Comparison of ENCODE assay signal across 8 mouse cellular contexts in genomic region chr5:151232576-151233299, GRCm38 (mm10). TPM values are rescaled to one million over a fixed set of nuclear protein-coding genes. Genes with fewer than 3 reads are reported as not detected.
DNase-seq lines count a peak whose midpoint lies in the region; ATAC-seq and TF ChIP-seq lines count a peak whose summit lies in the region.

No protein-coding gene starts in this region.

- H3K27ac ChIP-seq in layer of hippocampus, adult 2 months = peak overlapping the region; percentile 83; the same call in 1 of the 2 replicates
- no peak overlapping the region for H3K27ac ChIP-seq in embryonic fibroblast, embryonic 13.5 days (ENCODE audit: insufficient read depth, low read length)
- no peak overlapping the region for H3K27ac ChIP-seq in limb, embryonic 11.5 days (replicated peaks; ENCODE audit: low read depth, low read length)
- H3K27ac ChIP-seq in neural tube, embryonic 15.5 days (replicated peaks) = no peak overlapping the region

- WGBS in limb, embryonic 11.5 days = 22% methylated on average over 12 of the region's 13 CpGs
- WGBS in neural tube, embryonic 15.5 days = 21% methylated on average over 11 of the region's 13 CpGs

- H3K27me3 ChIP-seq in limb, embryonic 11.5 days (ENCODE audit: control insufficient read depth, insufficient read depth, low read length) = peaks cover 2% of the 10 kb centered on the region; the same call in 1 of the 2 replicates
- H3K27me3 ChIP-seq in neural tube, embryonic 15.5 days (replicated peaks) = peaks cover 4% of the 10 kb centered on the region; the same call in 1 of the 2 replicates

- no peak for ATAC-seq in limb, embryonic 11.5 days (ENCODE audit: insufficient number of reproducible peaks, low FRiP score, low TSS enrichment, low read depth)
- ATAC-seq in neural tube, embryonic 15.5 days (ENCODE audit: low FRiP score) = no peak
- ATAC-seq in monocyte, adult 5-6 weeks (replicated peaks; ENCODE audit: insufficient number of reproducible peaks, low FRiP score, low TSS enrichment, poor library complexity, severe bottlenecking) = no peak

- H3K4me3 ChIP-seq in layer of hippocampus, adult 2 months = peak overlapping the region; percentile 79
- peak overlapping the region; percentile 55 for H3K4me3 ChIP-seq in embryonic fibroblast, embryonic 13.5 days (ENCODE audit: insufficient read depth, low read length)
- H3K4me3 ChIP-seq in limb, embryonic 11.5 days (ENCODE audit: low read depth, low read length) = peak overlapping the region; percentile 44; the same call in 1 of the 2 replicates
- H3K4me3 ChIP-seq in neural tube, embryonic 15.5 days (replicated peaks) = peak overlapping the region; percentile 58

- H3K9ac ChIP-seq in limb, embryonic 11.5 days (ENCODE audit: low read length) = no peak overlapping the region
- H3K9ac ChIP-seq in neural tube, embryonic 15.5 days (replicated peaks) = no peak overlapping the region; the same call in 1 of the 2 replicates

- H3K9me3 ChIP-seq in limb, embryonic 11.5 days (ENCODE audit: control insufficient read depth, low read length) = no peaks in the 10 kb centered on the region
- H3K9me3 ChIP-seq in neural tube, embryonic 15.5 days (replicated peaks) = no peaks in the 10 kb centered on the region

- TF ChIP-seq POLR2A in embryonic fibroblast, embryonic 13.5 days (IDR thresholded peaks at IDR 0.05; ENCODE audit: low read depth, low read length) = no peak

- no peak for DNase-seq in layer of hippocampus, adult 2 months (ENCODE audit: low spot score in 2 of 2)
- no peak for DNase-seq in layer of hippocampus, postnatal 14 days (ENCODE audit: low spot score in 2 of 2)
- no peak for DNase-seq in limb, embryonic 11.5 days (ENCODE audit: low spot score)
- DNase-seq in frontal cortex, adult 2 months (ENCODE audit: extremely low spot score in 1 of 2, low spot score in 1 of 2) = no peak
- no peak for DNase-seq in spleen, adult 18-20 months

- no peak for TF ChIP-seq CTCF in layer of hippocampus, adult 2 months (conservative IDR thresholded peaks at IDR 0.05)
- no peak for TF ChIP-seq CTCF in embryonic fibroblast, embryonic 13.5 days (IDR thresholded peaks at IDR 0.05; ENCODE audit: borderline replicate concordance, insufficient read depth, low read length)

- H3K4me1 ChIP-seq in embryonic fibroblast, embryonic 13.5 days (ENCODE audit: control insufficient read depth, insufficient read depth, low read length) = no peaks in the 10 kb centered on the region; the same call in none of the 2 replicates
- no peaks in the 10 kb centered on the region for H3K4me1 ChIP-seq in limb, embryonic 11.5 days (ENCODE audit: control insufficient read depth, insufficient read depth, low read length)
- peaks cover 14% of the 10 kb centered on the region for H3K4me1 ChIP-seq in neural tube, embryonic 15.5 days

- peak overlapping the region; percentile 86 for H3K4me2 ChIP-seq in limb, embryonic 11.5 days (ENCODE audit: low read depth, severe bottlenecking)
- H3K4me2 ChIP-seq in neural tube, embryonic 15.5 days = peak overlapping the region; percentile 99

- no peaks in the 10 kb centered on the region for H3K36me3 ChIP-seq in limb, embryonic 11.5 days (ENCODE audit: control insufficient read depth, insufficient read depth, low read length)
- no peaks in the 10 kb centered on the region for H3K36me3 ChIP-seq in neural tube, embryonic 15.5 days

RNA-seq across cellular contexts. Expression of gene Stard13, which starts 0.9 kb away (rescaled TPM):
- 10 to 100 TPM; 18.1 to 24.8 TPM for total RNA-seq in layer of hippocampus, adult 2 months (2021)
- 10 to 100 TPM; 13.8 to 17.1 TPM for total RNA-seq in layer of hippocampus, postnatal 14 days (2021)
- polyA plus RNA-seq in embryonic fibroblast, embryonic 13.5 days (2011; ENCODE audit: insufficient read length, low read depth, missing spikeins) = 19.1 and 26.6 TPM in 2 replicates
- 3.7 and 4.0 TPM in 2 replicates for polyA plus RNA-seq in limb, embryonic 11.5 days (2014; fragmentation: Nextera tagmentation; extraction: Ambion mirVana)
- 5.9 and 6.0 TPM in 2 replicates for polyA plus RNA-seq in neural tube, embryonic 15.5 days (2015; fragmentation: Nextera tagmentation; extraction: Ambion mirVana)
- total RNA-seq in monocyte, adult 5-6 weeks (2017) = not detected in 3 replicates
- polyA plus RNA-seq in frontal cortex, adult 2 months (2012; rRNA removed) = 6.7 and 7.4 TPM in 2 replicates
